Comparison of ENCODE assay signal across 8 mouse cellular contexts in the genomic region with DNA sequence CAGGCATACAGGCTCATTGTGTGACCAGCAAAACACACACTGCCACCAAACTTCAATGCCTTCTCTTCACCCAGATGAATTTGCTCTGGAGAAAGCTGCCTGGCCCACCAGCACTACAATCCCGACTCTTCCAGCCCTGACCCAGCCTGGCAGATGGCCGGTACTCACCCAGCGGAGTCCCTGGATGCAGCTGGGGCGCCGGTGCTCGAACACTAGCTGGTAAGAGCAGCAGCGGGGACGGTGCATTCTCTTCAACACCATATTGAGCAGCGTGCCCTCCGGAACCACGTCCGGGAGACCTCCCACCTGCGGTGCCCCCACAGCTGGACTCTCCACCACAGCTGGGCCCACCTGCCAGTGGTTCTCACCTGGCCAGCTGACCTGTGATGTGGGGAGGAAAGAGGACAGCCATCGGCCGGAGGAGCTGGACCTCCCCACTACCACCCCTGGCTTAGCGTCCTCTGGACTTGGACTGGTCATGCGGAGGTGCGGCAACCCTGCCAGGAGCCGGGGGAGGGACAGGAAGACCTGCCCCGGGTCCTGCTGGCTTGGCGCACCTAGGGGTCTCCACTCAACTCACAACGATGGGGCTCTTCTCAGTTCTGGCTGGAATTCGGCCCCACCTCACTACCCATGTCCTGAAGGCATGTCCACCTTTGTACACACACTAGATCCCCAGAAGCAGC. TPM values are rescaled to one million over a fixed set of nuclear protein-coding genes. Genes with fewer than 3 reads are reported as not detected.
DNase-seq lines count a peak whose midpoint lies in the region; TF ChIP-seq lines count a peak whose summit lies in the region.

No protein-coding gene starts in this region.

- H3K79me2 ChIP-seq in macrophage (ENCODE audit: inconsistent target): no peaks in the 10 kb centered on the region

- no peak for TF ChIP-seq CTCF in left cerebral cortex, adult 2 months (IDR thresholded peaks at IDR 0.05)
- TF ChIP-seq CTCF in embryonic fibroblast, embryonic 13.5 days (IDR thresholded peaks at IDR 0.05; ENCODE audit: borderline replicate concordance, insufficient read depth, low read length): no peak

- 38% methylated on average over 22 of the region's 23 CpGs for WGBS in macrophage (ENCODE audit: missing documents)

- TF ChIP-seq POLR2A in embryonic fibroblast, embryonic 13.5 days (IDR thresholded peaks at IDR 0.05; ENCODE audit: low read depth, low read length): no peak

- no peak for DNase-seq in left cerebral cortex, adult 2 months (ENCODE audit: extremely low spot score in 1 of 2, low spot score in 2 of 2)
- DNase-seq in left cerebral cortex, adult 9 months (ENCODE audit: low spot score in 2 of 2): no peak
- DNase-seq in kidney, adult 8-10 months: peak; percentile 78 to 83
- no peak for DNase-seq in ovary, postnatal 10 days (ENCODE audit: low spot score)
- no peak for DNase-seq in ovary, adult 18-20 months (ENCODE audit: low spot score)
- no peak for DNase-seq in testis, postnatal 10 days (ENCODE audit: low spot score)

- peak overlapping the region; percentile 60 for H3K4me3 ChIP-seq in left cerebral cortex, adult 2 months
- H3K4me3 ChIP-seq in embryonic fibroblast, embryonic 13.5 days (ENCODE audit: insufficient read depth, low read length): peak overlapping the region; percentile 56
- H3K4me3 ChIP-seq in macrophage (ENCODE audit: inconsistent target): peak overlapping the region; percentile 25; the same call in 1 of the 2 replicates

- intact Hi-C loops in left cerebral cortex, adult 2 months (cut with DNase I): no loop called here

- no peaks in the 10 kb centered on the region for H3K36me3 ChIP-seq in macrophage (ENCODE audit: inconsistent target)

- H3K4me1 ChIP-seq in embryonic fibroblast, embryonic 13.5 days (ENCODE audit: control insufficient read depth, insufficient read depth, low read length): no peaks in the 10 kb centered on the region

- H3K27ac ChIP-seq in left cerebral cortex, adult 2 months: peak overlapping the region; percentile 95
- no peak overlapping the region for H3K27ac ChIP-seq in embryonic fibroblast, embryonic 13.5 days (ENCODE audit: insufficient read depth, low read length)
- no peak overlapping the region for H3K27ac ChIP-seq in macrophage

RNA-seq across cellular contexts. Expression of gene Rapgef3, which starts 1.0 kb away (rescaled TPM):
- 10 to 100 TPM; 46.5 to 50.4 TPM for total RNA-seq in left cerebral cortex, adult 2 months (2021)
- polyA plus RNA-seq in embryonic fibroblast, embryonic 13.5 days (2011; ENCODE audit: insufficient read length, low read depth, missing spikeins): 6.6 and 10.8 TPM in 2 replicates
- 100 to 1,000 TPM in 3 of 26 experiments, 10 to 100 TPM in 19, 1 to 10 TPM in 4; 5.4 to 141 (median 37.1) TPM for total RNA-seq in macrophage (2018; cell fraction: chromatin; rRNA removed)
- total RNA-seq in macrophage (2018; cell fraction: cytosol; rRNA removed): 10 to 100 TPM in 4 of 26 experiments, 1 to 10 TPM in 22; 1.9 to 13.5 (median 6.4) TPM
- 10 to 100 TPM in 15 of 26 experiments, 1 to 10 TPM in 11; 2.9 to 49.9 (median 14.1) TPM for total RNA-seq in macrophage (2018; cell fraction: nucleus; rRNA removed)
- 5.0 to 10.9 TPM (median 10.2 TPM) in 3 replicates for polyA plus RNA-seq in macrophage (2018)

RNA-seq across cellular contexts. Expression of gene Slc48a1, which starts 11.6 kb away (rescaled TPM):
- total RNA-seq in left cerebral cortex, adult 2 months (2021): 100 to 1,000 TPM; 157 to 161 TPM
- 136 and 167 TPM in 2 replicates for polyA plus RNA-seq in embryonic fibroblast, embryonic 13.5 days (2011; ENCODE audit: insufficient read length, low read depth, missing spikeins)
- 10 to 100 TPM in 23 of 26 experiments, 1 to 10 TPM in 3; 5.9 to 65.0 (median 26.1) TPM for total RNA-seq in macrophage (2018; cell fraction: chromatin; rRNA removed)
- total RNA-seq in macrophage (2018; cell fraction: cytosol; rRNA removed): 100 to 1,000 TPM; 109 to 241 (median 184) TPM
- total RNA-seq in macrophage (2018; cell fraction: nucleus; rRNA removed): 100 to 1,000 TPM in 5 of 26 experiments, 10 to 100 TPM in 21; 24.4 to 186 (median 60.9) TPM
- 221 to 258 TPM (median 233 TPM) in 3 replicates for polyA plus RNA-seq in macrophage (2018)

RNA-seq across cellular contexts. Expression of gene Endou, which starts 35.6 kb away (rescaled TPM):
- 1 to 10 TPM; 2.8 to 4.7 TPM for total RNA-seq in left cerebral cortex, adult 2 months (2021)
- polyA plus RNA-seq in embryonic fibroblast, embryonic 13.5 days (2011; ENCODE audit: insufficient read length, low read depth, missing spikeins): not detected in 2 replicates
- total RNA-seq in macrophage (2018; cell fraction: chromatin; rRNA removed): 1 to 10 TPM in 21 of 26 experiments, under 1 TPM in 4, not detected in 1; 0.41 to 5.2 (median 2.0) TPM
- under 1 TPM; 0.10 to 0.84 (median 0.45) TPM for total RNA-seq in macrophage (2018; cell fraction: cytosol; rRNA removed)
- 1 to 10 TPM in 18 of 26 experiments, under 1 TPM in 7, not detected in 1; 0.30 to 5.3 (median 2.0) TPM for total RNA-seq in macrophage (2018; cell fraction: nucleus; rRNA removed)
- 0.66 to 0.98 TPM in 2 of 3 replicates, not detected in the other for polyA plus RNA-seq in macrophage (2018)

Comparison
In these comparisons a context has a peak if more than half of its experiments do, and no peak if none do; other contexts are left out.
1. DNase-seq: peak in kidney, adult 8-10 months (2 of 2); none in left cerebral cortex, adult 2 months (0 of 2), left cerebral cortex, adult 9 months (0 of 2), ovary, postnatal 10 days (single experiment), ovary, adult 18-20 months (single experiment) and testis, postnatal 10 days (single experiment).
2. Peak in every context shown above with its lines, with median percentiles within 50 percentile points of each other: H3K4me3 ChIP-seq.